Mouse (Mus musculus) CD4-positive naive resting alpha-beta T cell, adult 76 days (primary cell): ENCODE measurements around the gene Dlat. TPM values are rescaled to one million over a fixed set of nuclear protein-coding genes. Genes with fewer than 3 reads are reported as not detected.

Experiments used
- total RNA-seq: library from RNA; stranded (reverse); gene quantifications from one replicate; pipeline ENCODE4 v1.2.4, GENCODE M21; 2023

The Dlat gene
- 27.2 TPM for total RNA-seq

GRCm38 (mm10) chr9:50659392-50660217 is at the start of gene Dlat:
TSS of gene Dlat (minus strand) at chr9:50659780.

DNA sequence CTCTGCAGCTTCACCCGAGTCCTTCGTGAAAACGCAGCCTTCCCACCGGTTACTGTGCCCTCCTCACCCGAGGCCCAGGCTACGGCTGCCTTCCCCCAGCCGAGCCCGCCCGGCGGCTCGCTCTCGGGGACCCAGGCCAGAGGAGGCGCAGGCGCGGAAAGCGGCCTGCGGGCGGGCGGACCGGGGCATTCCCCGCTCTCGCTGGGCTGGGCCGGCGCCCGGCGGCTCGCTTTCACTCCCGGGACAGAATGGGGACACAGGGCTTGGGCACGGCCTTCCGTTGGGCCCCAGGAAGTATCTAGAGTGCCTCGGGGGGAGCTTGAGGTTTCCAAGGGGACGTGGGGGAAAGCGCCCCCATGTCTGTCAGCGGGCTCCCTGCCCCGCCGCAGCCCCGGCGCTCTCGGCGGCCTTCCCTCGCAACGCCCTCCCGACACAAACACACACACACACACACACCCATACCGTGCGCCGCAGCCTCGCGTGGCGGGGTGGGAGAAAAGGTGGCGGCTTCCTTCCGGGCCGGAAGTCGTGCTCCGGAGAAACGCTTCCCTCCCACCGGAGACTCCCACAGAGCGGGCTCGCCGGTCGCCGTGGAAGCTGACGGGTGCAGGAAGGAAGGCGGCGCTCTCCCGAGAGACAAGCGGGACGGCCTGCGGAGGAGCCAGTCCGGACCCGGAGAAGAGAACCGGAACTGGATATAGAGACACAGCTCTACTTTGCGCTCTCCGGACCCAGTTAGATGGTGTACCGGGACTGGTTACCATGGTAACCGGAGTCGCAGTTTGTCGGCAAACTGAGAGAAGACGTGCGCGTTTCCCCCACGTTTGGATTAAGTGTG is 42.6 kb downstream of the Dlat start, which contains the start of the genes Pih1d2 and Nkapd1:
TSS of gene Pih1d2 (plus strand) at position 556 of the 838 bp plus-strand sequence.
TSS of gene Nkapd1 (minus strand) at position 699 of the 838 bp plus-strand sequence.

DNA sequence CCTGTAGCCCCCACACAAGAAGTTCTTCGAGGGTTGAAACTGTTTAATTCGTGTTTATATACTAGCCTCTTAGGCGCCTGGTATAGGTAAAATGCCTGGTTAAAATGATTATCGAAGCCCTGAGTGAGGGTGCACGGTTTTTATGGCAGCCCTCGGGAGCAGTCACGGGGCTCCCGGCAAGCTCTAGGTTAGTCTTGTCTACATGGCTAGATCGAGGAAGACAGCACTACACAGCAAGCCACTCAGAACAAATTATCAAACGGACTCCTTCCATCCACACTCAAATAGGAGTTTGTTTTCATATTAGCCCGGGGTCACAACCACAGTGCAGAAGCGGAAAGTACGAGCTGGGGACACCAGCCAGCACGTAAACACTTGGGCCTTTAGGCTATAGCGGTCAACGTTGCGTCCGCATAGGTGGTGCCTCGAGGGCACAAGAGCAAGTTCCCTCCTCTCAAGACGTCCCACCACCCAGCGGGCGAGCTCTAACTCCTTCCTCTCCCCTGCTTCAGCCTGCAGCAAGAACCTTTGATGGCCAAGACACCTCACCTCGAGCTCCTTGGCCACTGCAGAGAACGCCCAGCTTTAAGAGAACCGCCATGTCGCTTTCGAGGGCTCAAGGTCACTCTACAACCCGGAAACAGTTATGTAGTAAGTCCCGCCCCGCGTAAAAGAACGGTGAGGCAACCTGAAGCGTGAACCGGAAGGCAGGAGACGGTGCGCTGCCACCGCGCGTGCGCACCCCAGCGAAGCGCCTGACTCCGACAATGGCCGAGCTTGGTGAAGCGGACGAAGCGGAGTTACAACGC is 56.2 kb downstream of the Dlat start, which contains the start of the genes Sdhd and Timm8b:
TSS of gene Sdhd (minus strand) at position 624 of the 809 bp plus-strand sequence.
TSS of gene Timm8b (plus strand) at position 722 of the 809 bp plus-strand sequence.

Other genes with a start within 250 kb of the Dlat start
- not detected for gene Plet1, start 165.3 kb downstream of the Dlat start, total RNA-seq
- 40.5 TPM for gene Pts, start 131.1 kb downstream of the Dlat start, total RNA-seq
- gene Il18, start 105.0 kb downstream of the Dlat start, total RNA-seq = 2.3 TPM
- not detected for gene Bco2, start 104.6 kb downstream of the Dlat start, total RNA-seq
- not detected for gene Tex12, start 98.5 kb downstream of the Dlat start, total RNA-seq
- 52.9 TPM for gene Sdhd, start 56.0 kb downstream of the Dlat start, total RNA-seq
- 42.6 TPM for gene Timm8b, start 55.9 kb downstream of the Dlat start, total RNA-seq
- gene Pih1d2, start 42.5 kb downstream of the Dlat start, total RNA-seq = 1.7 TPM
- 32.5 TPM for gene Nkapd1, start 42.3 kb downstream of the Dlat start, total RNA-seq
- gene Dixdc1, start 79.7 kb upstream of the Dlat start, total RNA-seq = not detected
- gene 2310030G06Rik, start 86.8 kb upstream of the Dlat start, total RNA-seq = not detected
- gene Cryab, start 91.5 kb upstream of the Dlat start, total RNA-seq = not detected
- not detected for gene Hspb2, start 92.6 kb upstream of the Dlat start, total RNA-seq
- 7.9 TPM for gene Fdxacb1, start 108.5 kb upstream of the Dlat start, total RNA-seq
- gene Alg9, start 115.2 kb upstream of the Dlat start, total RNA-seq = 20.2 TPM
- gene 1110032A03Rik, start 115.7 kb upstream of the Dlat start, total RNA-seq = 11.1 TPM
- 68.4 TPM for gene Ppp2r1b, start 185.5 kb upstream of the Dlat start, total RNA-seq